Mouse (Mus musculus) kidney, embryonic 16.5 days (tissue): ENCODE measurements around the gene Duox2. TPM values are rescaled to one million over a fixed set of nuclear protein-coding genes. Genes with fewer than 3 reads are reported as not detected.

Source experiments
- ATAC-seq: fragments of 200-750 bp; cut with Nextera tagmentation; 2 replicates; pipeline ENCODE4 v1.8.0; 2017; ENCODE audit warnings: moderate TSS enrichment; ENCODE audit not compliant: low FRiP score, low TSS enrichment
- H3K27ac ChIP-seq: fragments of 300-500 bp; sonication (generic); 2 replicates; pipeline ENCODE4 v1.5.1; 2014; ENCODE audit warnings: low read length
- H3K27me3 ChIP-seq: fragments of 300-500 bp; sonication (generic); 2 replicates; pipeline ENCODE4 v1.6.1; 2014; ENCODE audit warnings: low read length, control low read depth, mixed read lengths; ENCODE audit not compliant: insufficient read depth
- H3K36me3 ChIP-seq: fragments of 300-500 bp; sonication (generic); 2 replicates; pipeline ENCODE4 v1.6.1; 2014; ENCODE audit warnings: low read length, control low read depth, mixed read lengths; ENCODE audit not compliant: insufficient read depth
- H3K4me1 ChIP-seq: fragments of 300-500 bp; sonication (generic); 2 replicates; pipeline ENCODE4 v1.6.1; 2014; ENCODE audit warnings: low read length, control low read depth, mixed read lengths; ENCODE audit not compliant: insufficient read depth
- H3K4me2 ChIP-seq: fragments of 300-500 bp; sonication (generic); replicated peaks from 2 replicates; pipeline ENCODE4 v1.6.1; 2014; ENCODE audit warnings: low read depth, low read length
- H3K4me3 ChIP-seq: fragments of 300-500 bp; sonication (generic); 2 replicates; pipeline ENCODE4 v1.5.1; 2014; ENCODE audit warnings: mild to moderate bottlenecking, low read length
- H3K9ac ChIP-seq: fragments of 300-500 bp; sonication (generic); replicated peaks from 2 replicates; pipeline ENCODE4 v1.6.1; 2014; ENCODE audit warnings: low read length
- H3K9me3 ChIP-seq: fragments of 300-500 bp; sonication (generic); 2 replicates; pipeline ENCODE4 v1.6.1; 2016; ENCODE audit warnings: low read length, control low read depth
- WGBS: fragments of 180-500 bp; shearing (Covaris S2); extraction: QIAGEN DNeasy Blood & Tissue Kit; methylation state at CpG from one replicate; pipeline ENCODE4 v1.1.7; 2014; 5-methylcytosine and 5-hydroxymethylcytosine counted together
- polyA plus RNA-seq: library from polyadenylated mRNA; unstranded; fragments of >200 nt; fragmentation: Nextera tagmentation; extraction: Ambion mirVana; gene quantifications from 2 replicates; pipeline ENCODE4 v1.2.1, GENCODE M21; 2015

Duox2 gene
- polyA plus RNA-seq, 1 experiment from 2014 or later, result 0.06 TPM

- WGBS, result 3% methylated on average over 7 of the region's 7 CpGs
- Histone ChIP-seq H3K27ac (no peak overlapping the region), H3K36me3 (no peaks in the 10 kb centered on the region), H3K9ac (no peak overlapping the region), H3K4me3 (no peak overlapping the region), H3K4me2 (no peak overlapping the region), H3K9me3 (no peaks in the 10 kb centered on the region), H3K4me1 (peaks cover 18% of the 10 kb centered on the region), H3K27me3 (peaks cover 51% of the 10 kb centered on the region)
- ATAC-seq, result no peak
Measured at GRCm38 (mm10) chr2:122294916-122295315, 3.3 kb downstream of the Duox2 start.

DNA sequence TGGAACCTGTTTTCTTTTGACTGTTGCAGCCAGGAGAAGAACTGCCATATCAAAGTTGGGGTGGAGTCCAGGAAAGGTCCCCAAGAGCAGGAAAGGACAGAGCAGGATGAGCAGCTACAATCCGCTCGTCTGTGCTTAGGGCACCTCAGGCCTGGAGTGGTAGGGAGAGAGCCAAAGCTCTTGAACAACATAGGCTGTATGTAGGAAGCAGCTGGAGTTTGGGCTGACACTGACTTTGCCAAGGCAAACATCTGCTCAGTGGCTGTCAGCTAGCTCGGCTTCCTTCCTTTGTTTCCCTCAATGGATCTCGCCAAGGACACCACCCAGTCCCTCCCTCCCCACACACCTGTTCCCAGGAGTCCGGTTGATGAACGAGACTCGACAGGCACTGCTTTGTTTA is 12.1 kb downstream of the Duox2 start:
- H3K4me2 ChIP-seq, result no peak overlapping the region
- H3K4me1 ChIP-seq, result no peaks in the 10 kb centered on the region
- H3K36me3 ChIP-seq, result no peaks in the 10 kb centered on the region
- H3K4me3 ChIP-seq, result no peak overlapping the region
- no peak overlapping the region for H3K27ac ChIP-seq
- WGBS, result 67% methylated on average over 7 of the region's 7 CpGs
- no peak overlapping the region for H3K9ac ChIP-seq
- H3K9me3 ChIP-seq, result no peaks in the 10 kb centered on the region
- H3K27me3 ChIP-seq, result no peaks in the 10 kb centered on the region
- no peak for ATAC-seq

GRCm38 (mm10) chr2:122284091-122284490 is 14.2 kb downstream of the Duox2 start:
- no peak overlapping the region for H3K4me2 ChIP-seq
- no peak overlapping the region for H3K4me3 ChIP-seq
- 86% methylated on average over 9 of the region's 9 CpGs for WGBS
- H3K9ac ChIP-seq, result no peak overlapping the region
- ATAC-seq, result no peak
- no peaks in the 10 kb centered on the region for H3K36me3 ChIP-seq
- H3K27me3 ChIP-seq, result no peaks in the 10 kb centered on the region
- H3K9me3 ChIP-seq, result no peaks in the 10 kb centered on the region
- H3K4me1 ChIP-seq, result no peaks in the 10 kb centered on the region
- no peak overlapping the region for H3K27ac ChIP-seq

DNA sequence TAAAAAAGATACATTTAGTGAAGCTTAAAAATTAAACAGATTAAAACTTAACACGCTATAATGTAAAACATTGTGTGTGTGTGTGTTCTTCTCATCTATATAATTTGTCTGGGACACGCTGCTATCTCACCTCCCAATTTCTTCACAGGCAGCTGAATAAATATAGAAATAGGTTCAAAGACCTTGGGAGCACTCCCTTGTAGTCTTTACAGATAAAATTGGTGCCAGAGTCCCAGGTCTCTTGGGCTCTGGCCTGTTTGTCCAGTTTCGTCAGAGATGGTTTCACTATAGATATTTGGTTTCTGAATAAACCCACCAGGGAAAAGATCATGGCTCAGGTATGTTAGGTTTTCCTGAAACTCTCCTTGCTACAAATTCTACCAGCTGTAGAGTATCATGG is 19.5 kb downstream of the Duox2 start:
- Histone ChIP-seq H3K4me1 (no peaks in the 10 kb centered on the region), H3K4me2 (no peak overlapping the region), H3K36me3 (no peaks in the 10 kb centered on the region), H3K27me3 (no peaks in the 10 kb centered on the region), H3K9me3 (no peaks in the 10 kb centered on the region), H3K9ac (no peak overlapping the region), H3K27ac (no peak overlapping the region), H3K4me3 (no peak overlapping the region)
- no peak for ATAC-seq
- WGBS, result 91% methylated on average over 3 of the region's 3 CpGs

DNA sequence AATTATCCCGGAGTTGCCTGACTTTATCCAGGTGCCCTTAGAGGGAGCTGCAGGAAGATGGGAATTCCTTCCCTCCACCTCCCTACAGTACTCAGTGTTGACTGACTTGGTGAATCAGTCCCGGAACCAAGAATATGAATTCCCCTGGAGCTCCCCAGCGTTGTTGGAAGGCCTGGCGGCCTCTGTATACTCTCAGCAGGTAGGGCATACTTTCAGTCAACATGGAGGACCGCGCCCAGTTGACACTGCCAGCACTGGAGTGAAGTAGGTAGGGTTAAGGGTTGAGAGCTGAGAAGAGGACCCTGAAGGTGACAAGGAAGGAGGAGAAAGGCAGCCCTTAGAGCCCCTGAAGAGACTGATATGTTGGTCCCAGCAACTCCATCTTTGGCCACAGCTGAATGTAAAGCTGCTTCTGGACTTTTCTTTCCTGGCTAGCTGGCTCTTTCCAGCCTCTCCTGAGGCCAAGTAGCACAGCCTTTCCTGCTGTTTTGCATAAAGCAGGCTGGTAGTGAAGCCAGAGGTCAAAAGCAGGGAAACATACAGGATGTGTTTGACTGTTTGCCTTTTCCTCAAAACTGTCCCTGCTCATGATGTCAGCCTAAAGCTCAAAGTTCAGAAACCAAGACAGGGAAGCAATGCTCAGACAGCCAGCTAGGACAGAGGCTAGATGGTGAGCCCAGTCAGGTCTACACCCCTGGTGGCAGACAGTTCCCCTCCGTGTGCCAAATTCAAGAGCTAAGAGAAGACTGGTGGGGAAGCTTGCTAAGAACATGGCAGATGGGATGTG is 31.6 kb downstream of the Duox2 start:
- H3K4me2 ChIP-seq, result no peak overlapping the region
- no peaks in the 10 kb centered on the region for H3K9me3 ChIP-seq
- no peak overlapping the region for H3K27ac ChIP-seq
- H3K4me3 ChIP-seq, result no peak overlapping the region
- H3K27me3 ChIP-seq, result no peaks in the 10 kb centered on the region
- no peak overlapping the region for H3K9ac ChIP-seq
- no peak for ATAC-seq
- no peaks in the 10 kb centered on the region for H3K4me1 ChIP-seq
- no peaks in the 10 kb centered on the region for H3K36me3 ChIP-seq
- WGBS, result 88% methylated on average over 7 of the region's 7 CpGs

- Histone ChIP-seq H3K27me3 (no peaks in the 10 kb centered on the region), H3K9me3 (no peaks in the 10 kb centered on the region), H3K4me3 (no peak overlapping the region), H3K4me1 (no peaks in the 10 kb centered on the region), H3K27ac (no peak overlapping the region), H3K9ac (no peak overlapping the region), H3K36me3 (no peaks in the 10 kb centered on the region), H3K4me2 (no peak overlapping the region)
- WGBS, result 91% methylated on average over 3 of the region's 3 CpGs
- no peak for ATAC-seq
Measured at GRCm38 (mm10) chr2:122264690-122265089, 33.6 kb downstream of the Duox2 start.

DNA sequence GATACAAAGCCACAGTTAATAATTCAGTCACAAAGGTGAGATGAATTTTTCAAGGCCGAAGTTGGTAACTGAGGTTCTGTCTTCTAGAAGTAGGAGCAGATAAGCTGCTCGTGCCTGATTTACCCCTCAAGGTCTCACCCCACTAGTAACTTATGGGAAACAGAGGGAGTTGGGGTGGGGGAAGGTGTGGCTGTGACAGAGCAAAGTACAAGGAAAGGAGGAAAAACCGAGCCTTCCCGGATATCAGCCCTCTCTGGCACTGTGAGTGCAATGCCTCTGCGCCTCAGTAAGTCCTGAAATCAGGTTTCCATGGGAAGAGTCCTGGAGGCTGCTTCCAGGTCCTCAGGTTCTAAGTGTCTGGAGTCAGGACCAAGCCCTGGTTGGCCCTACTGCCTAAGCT is 37.5 kb downstream of the Duox2 start:
- Histone ChIP-seq H3K4me1 (no peaks in the 10 kb centered on the region), H3K4me3 (no peak overlapping the region), H3K9ac (no peak overlapping the region), H3K27ac (no peak overlapping the region), H3K27me3 (no peaks in the 10 kb centered on the region), H3K36me3 (no peaks in the 10 kb centered on the region), H3K9me3 (no peaks in the 10 kb centered on the region), H3K4me2 (no peak overlapping the region)
- no peak for ATAC-seq
- 83% methylated on average over 5 of the region's 5 CpGs for WGBS

- H3K9me3 ChIP-seq, result no peaks in the 10 kb centered on the region
- no peaks in the 10 kb centered on the region for H3K36me3 ChIP-seq
- ATAC-seq, result no peak
- no peaks in the 10 kb centered on the region for H3K27me3 ChIP-seq
- H3K9ac ChIP-seq, result no peak overlapping the region
- no peak overlapping the region for H3K4me3 ChIP-seq
- no peak overlapping the region for H3K4me2 ChIP-seq
- H3K4me1 ChIP-seq, result no peaks in the 10 kb centered on the region
- no peak overlapping the region for H3K27ac ChIP-seq
- 94% methylated on average over 5 of the region's 5 CpGs for WGBS
Measured at GRCm38 (mm10) chr2:122255997-122256396, 42.3 kb downstream of the Duox2 start.

GRCm38 (mm10) chr2:122247786-122248185 is 50.5 kb downstream of the Duox2 start:
- Histone ChIP-seq H3K27me3 (no peaks in the 10 kb centered on the region), H3K36me3 (no peaks in the 10 kb centered on the region), H3K9ac (no peak overlapping the region), H3K4me1 (peaks cover 9% of the 10 kb centered on the region; the same call in 1 of the 2 replicates), H3K4me2 (no peak overlapping the region), H3K9me3 (no peaks in the 10 kb centered on the region), H3K4me3 (no peak overlapping the region), H3K27ac (no peak overlapping the region)
- ATAC-seq, result no peak
- WGBS, result 90% methylated on average over 10 of the region's 10 CpGs

GRCm38 (mm10) chr2:122243671-122244131 is 54.5 kb downstream of the Duox2 start:
- Histone ChIP-seq H3K4me3 (no peak overlapping the region), H3K36me3 (no peaks in the 10 kb centered on the region), H3K9me3 (no peaks in the 10 kb centered on the region), H3K27ac (peak overlapping the region; percentile 36; the same call in 1 of the 2 replicates), H3K4me2 (no peak overlapping the region), H3K9ac (no peak overlapping the region), H3K4me1 (peaks cover 9% of the 10 kb centered on the region; the same call in 1 of the 2 replicates), H3K27me3 (no peaks in the 10 kb centered on the region)
- ATAC-seq, result peak; percentile 69
- WGBS, result 3% methylated on average over 3 of the region's 3 CpGs
